Mouse (Mus musculus): ENCODE measurements around the gene Ccdc51.

GRCm38 (mm10) chr9:109119571-109119970 is 37.3 kb downstream of the Ccdc51 start:
- TF ChIP-seq CTCF (IDR thresholded peaks at IDR 0.05; ENCODE audit: low read depth, low read length) (no peak), POLR2A (IDR thresholded peaks at IDR 0.05; ENCODE audit: insufficient read depth, low read length) (no peak), EP300 (IDR thresholded peaks at IDR 0.05; ENCODE audit: insufficient read depth, low read depth, low read length) (no peak)

Data from ES-Bruce4 (cell line).